9 mouse cellular contexts compared by ENCODE assay signal in the genomic region with DNA sequence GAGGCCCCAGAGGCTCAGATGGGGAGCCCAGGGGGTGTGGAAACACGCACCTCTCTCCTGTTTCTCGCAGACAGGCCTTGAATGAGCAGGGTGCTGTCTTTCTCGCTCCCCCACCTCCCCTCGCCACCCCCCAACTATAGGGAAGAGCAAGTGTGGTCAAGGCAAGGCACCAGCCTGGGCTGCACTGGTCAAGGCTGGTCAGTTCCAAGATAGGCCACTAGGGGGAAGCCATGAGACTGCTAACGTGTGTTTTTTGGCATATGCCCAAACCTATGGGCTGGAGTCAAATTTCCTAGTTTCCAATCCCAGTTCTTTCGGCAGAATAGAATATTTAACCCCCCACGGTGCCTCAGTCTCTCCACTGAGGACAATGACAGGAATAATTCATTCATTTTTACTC. TPM values are rescaled to one million over a fixed set of nuclear protein-coding genes. Genes with fewer than 3 reads are reported as not detected.
DNase-seq lines count a peak whose midpoint lies in the region; ATAC-seq and TF ChIP-seq lines count a peak whose summit lies in the region.
"Had no signal": no experiment of that assay in that cellular context is flagged by ENCODE, and none has a peak within 500 bp of the region (broad histone marks: within the 10 kb centered on the region; RNA-seq: fewer than 3 reads in every experiment).

No protein-coding gene starts in this region.

- 5% methylated on average over 7 of the region's 7 CpGs for WGBS in embryonic facial prominence, embryonic 10.5 days
- WGBS in lung, postnatal 0 days, result 2% methylated on average over 7 of the region's 7 CpGs

- TF ChIP-seq CTCF in E14TG2a.4 (conservative IDR thresholded peaks at IDR 0.05; ENCODE audit: low read length), result peak; percentile 97
- TF ChIP-seq CTCF in lung, postnatal 0 days (IDR thresholded peaks at IDR 0.05), result peak; percentile 97

- no peaks in the 10 kb centered on the region for H3K36me3 ChIP-seq in E14TG2a.4 (ENCODE audit: insufficient read depth, low read length)
- H3K36me3 ChIP-seq in embryonic facial prominence, embryonic 10.5 days (replicated peaks), result no peaks in the 10 kb centered on the region
- no peaks in the 10 kb centered on the region for H3K36me3 ChIP-seq in lung, postnatal 0 days (ENCODE audit: insufficient read depth, low read length)

- no peaks in the 10 kb centered on the region for H3K9me3 ChIP-seq in E14TG2a.4 (ENCODE audit: low read length)
- H3K9me3 ChIP-seq in embryonic facial prominence, embryonic 10.5 days, result no peaks in the 10 kb centered on the region
- no peaks in the 10 kb centered on the region for H3K9me3 ChIP-seq in lung, postnatal 0 days (ENCODE audit: low read length)

- H3K27ac ChIP-seq in embryonic facial prominence, embryonic 10.5 days (replicated peaks), result no peak overlapping the region
- H3K27ac ChIP-seq in lung, postnatal 0 days (ENCODE audit: low read length), result no peak overlapping the region

- H3K4me2 ChIP-seq in lung, postnatal 0 days (replicated peaks; ENCODE audit: low read depth, low read length), result no peak overlapping the region

- H3K9ac ChIP-seq in lung, postnatal 0 days (replicated peaks; ENCODE audit: low read depth), result no peak overlapping the region

- H3K4me1 ChIP-seq in E14TG2a.4 (replicated peaks; ENCODE audit: low read depth, low read length), result no peaks in the 10 kb centered on the region
- no peaks in the 10 kb centered on the region for H3K4me1 ChIP-seq in embryonic facial prominence, embryonic 10.5 days
- no peaks in the 10 kb centered on the region for H3K4me1 ChIP-seq in lung, postnatal 0 days (ENCODE audit: insufficient read depth, low read depth, low read length)

- peak; percentile 26; the same call in 1 of the 2 replicates for ATAC-seq in lung, postnatal 0 days

- peak; percentile 79 for DNase-seq in adrenal gland, postnatal 25 days
- DNase-seq in embryonic facial prominence, embryonic 10.5 days (ENCODE audit: low spot score), result peak; percentile 79
- DNase-seq in heart, postnatal 10 days, result peak; percentile 76 to 88
- DNase-seq in layer of hippocampus, adult 9-10 months (ENCODE audit: low spot score), result peak; percentile 79
- DNase-seq in lung, postnatal 0 days (ENCODE audit: low spot score), result peak; percentile 81
- DNase-seq in right cerebral cortex, adult 2 months (ENCODE audit: low spot score in 2 of 2), result peak; percentile 78 to 86
- peak; percentile 80 for DNase-seq in urinary bladder, postnatal 14 days (ENCODE audit: low spot score)

- no peaks in the 10 kb centered on the region for H3K27me3 ChIP-seq in E14TG2a.4 (ENCODE audit: insufficient read depth, low read length)
- H3K27me3 ChIP-seq in embryonic facial prominence, embryonic 10.5 days (replicated peaks; ENCODE audit: low read depth, poor library complexity, severe bottlenecking), result no peaks in the 10 kb centered on the region
- no peaks in the 10 kb centered on the region for H3K27me3 ChIP-seq in lung, postnatal 0 days (replicated peaks; ENCODE audit: insufficient read depth, low read length)

- H3K4me3 ChIP-seq in E14TG2a.4 (replicated peaks; ENCODE audit: low read length), result no peak overlapping the region
- H3K4me3 ChIP-seq in embryonic facial prominence, embryonic 10.5 days, result no peak overlapping the region
- H3K4me3 ChIP-seq in lung, postnatal 0 days (ENCODE audit: low read depth, low read length), result no peak overlapping the region

- TF ChIP-seq EP300 in lung, postnatal 0 days (IDR thresholded peaks at IDR 0.05), result no peak

- intact Hi-C loops in heart, postnatal 10 days (cut with DNase I), result loop anchor here (10.0 kb wide), 1 partner anchor 99 kb away; no protein-coding TSS in a partner anchor

RNA-seq across cellular contexts. Expression of gene Bpifa2, which starts 12.3 kb away (rescaled TPM):
- total RNA-seq in adrenal gland, postnatal 25 days (2021), result 0.43 TPM in 1 of 2 replicates, not detected in the other
- not detected in 2 replicates for polyA plus RNA-seq in embryonic facial prominence, embryonic 10.5 days (2016; fragmentation: Nextera tagmentation; extraction: Ambion mirVana)
- under 1 TPM in 1 of 2 experiments, not detected in 1; 0.36 TPM for total RNA-seq in heart, postnatal 10 days (2021)
- not detected in 2 replicates for polyA plus RNA-seq in lung, postnatal 0 days (2015; fragmentation: Nextera tagmentation; extraction: Ambion mirVana)
- polyA plus RNA-seq: liver, embryonic 16.5 days had no signal

RNA-seq across cellular contexts. Expression of gene Bpifa6, which starts 21.0 kb away (rescaled TPM):
- not detected in 2 replicates for total RNA-seq in adrenal gland, postnatal 25 days (2021)
- polyA plus RNA-seq in embryonic facial prominence, embryonic 10.5 days (2016; fragmentation: Nextera tagmentation; extraction: Ambion mirVana), result not detected in 2 replicates
- not detected for total RNA-seq in heart, postnatal 10 days (2021)
- polyA plus RNA-seq in lung, postnatal 0 days (2015; fragmentation: Nextera tagmentation; extraction: Ambion mirVana), result not detected in 2 replicates
- polyA plus RNA-seq: liver, embryonic 16.5 days had no signal

RNA-seq across cellular contexts. Expression of gene Bpifb4, which starts 57.8 kb away (rescaled TPM):
- total RNA-seq in adrenal gland, postnatal 25 days (2021), result not detected in 2 replicates
- 0.10 and 0.16 TPM in 2 replicates for polyA plus RNA-seq in embryonic facial prominence, embryonic 10.5 days (2016; fragmentation: Nextera tagmentation; extraction: Ambion mirVana)
- total RNA-seq in heart, postnatal 10 days (2021), result not detected
- not detected in 2 replicates for polyA plus RNA-seq in lung, postnatal 0 days (2015; fragmentation: Nextera tagmentation; extraction: Ambion mirVana)
- polyA plus RNA-seq: liver, embryonic 16.5 days had no signal
